Mouse (Mus musculus) cerebellum, adult 11 months (tissue): ENCODE data around the gene Stk33.

ENCODE experiments used
- DNase-seq: peaks from one replicate; pipeline ENCODE4 v3.0.0; 2022

The Stk33 gene

DNA sequence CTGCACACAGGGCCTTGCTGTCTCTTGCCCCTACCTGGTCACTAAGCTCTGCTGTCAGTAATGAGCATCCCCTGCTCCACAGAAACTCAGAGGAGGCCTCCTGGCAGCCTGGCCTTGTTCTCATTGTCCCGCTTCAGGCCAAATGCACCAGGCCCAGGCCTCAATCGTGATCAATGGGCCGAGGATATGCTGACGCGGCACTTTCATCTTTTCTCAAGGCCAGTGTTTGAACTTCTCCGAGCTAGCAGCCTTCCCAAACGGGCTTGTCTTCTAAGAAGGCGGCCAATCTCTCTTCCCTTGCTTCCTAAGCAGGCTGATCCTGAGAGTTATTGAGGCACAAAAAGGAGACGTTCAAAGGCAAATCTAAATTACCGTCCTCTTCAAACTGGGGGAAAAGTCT lies 200.2 kb downstream of the Stk33 start:
- DNase-seq, result no peak

- DNase-seq, result no peak
Observed at GRCm38 (mm10) chr7:109234882-109235640, 203.8 kb downstream of the Stk33 start.

DNA sequence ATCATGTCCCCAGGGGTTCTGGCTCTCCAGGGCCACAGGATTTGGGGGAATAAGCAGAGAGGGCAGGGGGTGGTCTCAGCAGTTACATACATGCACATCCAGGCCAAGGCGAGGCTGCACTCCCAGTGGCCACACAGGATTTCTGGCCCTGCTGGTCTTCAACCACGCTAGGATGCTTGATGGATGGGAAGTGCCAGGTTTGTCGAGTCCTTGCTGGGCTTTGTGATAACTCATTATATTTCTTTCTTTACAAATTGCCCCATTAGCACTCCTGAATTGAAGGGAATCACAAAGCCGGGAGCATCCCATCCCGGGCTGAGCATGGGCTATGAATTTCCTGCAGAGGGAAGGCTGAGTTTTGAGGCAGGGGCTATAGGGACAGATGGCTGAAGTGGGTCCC lies 204.4 kb downstream of the Stk33 start:
- no peak for DNase-seq

DNA sequence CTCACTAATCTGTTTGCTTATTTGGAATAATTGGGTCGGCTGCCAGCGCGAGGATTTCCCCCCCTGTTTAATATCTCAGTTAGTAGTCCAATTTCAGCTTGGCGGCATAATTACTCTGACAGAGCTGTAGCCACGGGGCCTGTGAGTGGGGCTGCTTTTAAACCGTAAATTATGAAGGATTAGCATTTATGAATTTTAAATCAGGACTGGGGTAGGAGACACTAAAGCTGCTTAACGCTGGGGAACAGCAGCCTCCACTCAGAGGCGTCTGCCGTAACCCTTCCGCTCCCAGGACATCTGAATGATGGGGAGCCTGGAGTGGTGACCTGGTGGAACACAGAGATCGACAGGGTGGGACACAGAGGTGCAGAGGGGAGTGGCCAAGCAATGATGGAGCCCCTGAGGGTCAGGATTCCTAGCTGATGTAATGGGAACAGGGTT lies 207.0 kb downstream of the Stk33 start:
- DNase-seq, result no peak

DNA sequence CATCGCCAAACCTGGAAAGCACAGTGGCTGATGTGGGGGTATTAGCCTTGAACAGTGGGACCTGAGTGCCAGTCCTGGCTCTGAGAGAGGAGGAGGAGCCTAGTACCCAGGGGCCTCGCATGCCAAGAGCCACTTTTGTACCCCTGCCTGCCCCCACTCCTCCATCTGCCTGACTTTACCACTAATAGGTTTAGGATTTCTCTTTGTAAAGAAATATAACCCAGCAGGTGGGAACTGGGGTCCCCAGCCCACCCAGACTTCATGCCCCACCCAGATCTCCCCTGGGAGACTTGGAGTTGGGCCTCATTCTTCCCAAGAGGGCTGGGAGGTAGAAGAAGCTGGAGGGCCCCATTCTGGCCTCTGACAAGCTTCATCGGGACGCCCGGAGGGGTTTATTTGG lies 207.6 kb downstream of the Stk33 start:
- DNase-seq, result no peak

GRCm38 (mm10) chr7:109230806-109231205 lies 208.1 kb downstream of the Stk33 start:
- peak; percentile 64 for DNase-seq
